Mouse (Mus musculus) large intestine, adult 2 months (tissue): ENCODE results near the gene Kif1b. TPM values are rescaled to one million over a fixed set of nuclear protein-coding genes. Genes with fewer than 3 reads are reported as not detected.
A peak's percentile ranks its signal among the peaks of the same experiment; 100 is the strongest.
"Not testable (repeated sequence)": the region's sequence is repeated elsewhere in the genome, so short reads cannot be mapped to it uniquely, and the experiment has no call there.

ENCODE experiments used
- DNase-seq: peaks from one replicate; pipeline ENCODE4 v3.0.0-alpha.2; 2012; ENCODE audit warnings: low read depth, low spot score
- WGBS: fragments of 180-500 bp; shearing (Covaris S2); methylation state at CpG from one replicate; pipeline ENCODE4 v1.1.7; 2018; 5-methylcytosine and 5-hydroxymethylcytosine counted together
- polyA plus RNA-seq: library from polyadenylated mRNA; depleted of rRNA; stranded (reverse); fragments of >200 nt; gene quantifications from 2 replicates; pipeline ENCODE4 v1.2.3, GENCODE M21; 2012

Gene Kif1b
- polyA plus RNA-seq, 1 experiment: 12.7 TPM

GRCm38 (mm10) chr4:149179573-149179972 lies 127.9 kb downstream of the Kif1b start:
- WGBS: 69% methylated on average over 4 of the region's 4 CpGs
- no peak for DNase-seq

- 78% methylated on average over 7 of the region's 7 CpGs for WGBS
- no peak for DNase-seq
Measured at GRCm38 (mm10) chr4:149179160-149179559, 128.3 kb downstream of the Kif1b start.

- peak; percentile 52 for DNase-seq
- 33% methylated on average over 7 of the region's 7 CpGs for WGBS
Measured at GRCm38 (mm10) chr4:149178328-149178727, 129.2 kb downstream of the Kif1b start.

- WGBS: 26% methylated on average over 5 of the region's 5 CpGs
- DNase-seq: no peak
Measured at GRCm38 (mm10) chr4:149177046-149177445, 130.4 kb downstream of the Kif1b start.

GRCm38 (mm10) chr4:149176645-149177044 lies 130.8 kb downstream of the Kif1b start:
- WGBS: 62% methylated on average over 6 of the region's 6 CpGs
- no peak for DNase-seq

- no peak for DNase-seq
- WGBS: 85% methylated on average over 6 of the region's 6 CpGs
Measured at GRCm38 (mm10) chr4:149173661-149174060, 133.8 kb downstream of the Kif1b start.

- 76% methylated on average over 2 of the region's 2 CpGs for WGBS
- no peak for DNase-seq
Measured at GRCm38 (mm10) chr4:149172666-149173065, 134.8 kb downstream of the Kif1b start.

- WGBS: 62% methylated on average over 5 of the region's 5 CpGs
Measured at GRCm38 (mm10) chr4:149172083-149172482, 135.4 kb downstream of the Kif1b start.

GRCm38 (mm10) chr4:149171581-149171981 lies 135.9 kb downstream of the Kif1b start:
- 11% methylated on average over 5 of the region's 5 CpGs for WGBS
- DNase-seq: peak; percentile 61

More at GRCm38 (mm10) chr4:149172083-149172482, 135.4 kb downstream of the Kif1b start:
- no peak for DNase-seq

- peak; percentile 97 for DNase-seq
- 19% methylated on average over 7 of the region's 7 CpGs for WGBS
Measured at GRCm38 (mm10) chr4:149170394-149170931, 137.0 kb downstream of the Kif1b start.

GRCm38 (mm10) chr4:149169926-149170325 lies 137.6 kb downstream of the Kif1b start:
- DNase-seq: not testable (repeated sequence)
- 33% methylated on average over 7 of the region's 8 CpGs for WGBS

GRCm38 (mm10) chr4:149168016-149168415 lies 139.5 kb downstream of the Kif1b start:
- 56% methylated on average over 2 of the region's 2 CpGs for WGBS
- DNase-seq: no peak

- DNase-seq: no peak
- under 1% methylated on average over 27 of the region's 27 CpGs for WGBS
Measured at GRCm38 (mm10) chr4:149166957-149167611, 140.4 kb downstream of the Kif1b start.

- WGBS: under 1% methylated on average over 59 of the region's 59 CpGs
- peak; percentile 90 for DNase-seq
Measured at GRCm38 (mm10) chr4:149166215-149166946, 141.1 kb downstream of the Kif1b start, which contains the start of gene Pgd. Pgd (minus strand) TSS chr4:149166771.

- 21% methylated on average over 5 of the region's 5 CpGs for WGBS
- DNase-seq: no peak
Measured at GRCm38 (mm10) chr4:149164150-149164549, 143.3 kb downstream of the Kif1b start.

- DNase-seq: no peak
- 49% methylated on average over 1 of the region's 1 CpGs for WGBS
Measured at GRCm38 (mm10) chr4:149163196-149163595, 144.3 kb downstream of the Kif1b start.

GRCm38 (mm10) chr4:149161166-149161565 lies 146.3 kb downstream of the Kif1b start:
- WGBS: 85% methylated on average over 6 of the region's 6 CpGs
- DNase-seq: no peak

- 82% methylated on average over 13 of the region's 13 CpGs for WGBS
Measured at GRCm38 (mm10) chr4:149159891-149160290, 147.6 kb downstream of the Kif1b start.

GRCm38 (mm10) chr4:149159203-149159602 lies 148.3 kb downstream of the Kif1b start:
- WGBS: 90% methylated on average over 2 of the region's 2 CpGs

More at GRCm38 (mm10) chr4:149159891-149160290, 147.6 kb downstream of the Kif1b start:
- no peak for DNase-seq

GRCm38 (mm10) chr4:149157415-149157973 lies 150.0 kb downstream of the Kif1b start:
- no peak for DNase-seq
- WGBS: 52% methylated on average over 8 of the region's 8 CpGs

More at GRCm38 (mm10) chr4:149159203-149159602, 148.3 kb downstream of the Kif1b start:
- no peak for DNase-seq
